Mouse (Mus musculus): ENCODE data around the gene Prrt1. TPM values are rescaled to one million over a fixed set of nuclear protein-coding genes. Genes with fewer than 3 reads are reported as not detected.
A peak's percentile ranks its signal among the peaks of the same experiment; 100 is the strongest.

Gene Prrt1
- total RNA-seq, 1 experiment from 2014 or later = not detected

DNA sequence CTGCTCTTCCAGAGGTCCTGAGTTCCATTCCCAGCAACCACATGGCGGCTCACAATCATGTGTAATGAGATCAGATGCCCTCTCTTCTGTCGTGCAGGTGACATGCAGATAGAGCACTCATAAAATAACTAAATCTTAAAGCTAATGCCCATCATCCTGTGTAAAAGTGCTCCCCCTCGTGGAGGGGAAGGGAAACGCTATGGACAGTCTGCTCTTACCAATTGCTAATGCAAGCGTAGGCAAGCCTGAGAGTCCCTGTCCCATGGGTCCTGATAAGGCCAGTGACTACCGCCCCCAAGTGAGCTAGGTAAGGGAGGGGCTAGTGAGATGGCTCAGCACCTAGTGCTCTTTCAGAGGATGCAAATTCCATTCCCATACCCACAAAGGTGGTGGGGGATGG lies 10.3 kb upstream of the Prrt1 start:
- ATAC-seq (replicated peaks in 1 of 2; ENCODE audit: insufficient read depth in 1 of 2, low FRiP score in 2 of 2, low TSS enrichment in 1 of 2, low read depth in 1 of 2, poor library complexity in 2 of 2, severe bottlenecking in 2 of 2) = peak; percentile 43 to 71; a peak in 3 of 4 replicates

DNA sequence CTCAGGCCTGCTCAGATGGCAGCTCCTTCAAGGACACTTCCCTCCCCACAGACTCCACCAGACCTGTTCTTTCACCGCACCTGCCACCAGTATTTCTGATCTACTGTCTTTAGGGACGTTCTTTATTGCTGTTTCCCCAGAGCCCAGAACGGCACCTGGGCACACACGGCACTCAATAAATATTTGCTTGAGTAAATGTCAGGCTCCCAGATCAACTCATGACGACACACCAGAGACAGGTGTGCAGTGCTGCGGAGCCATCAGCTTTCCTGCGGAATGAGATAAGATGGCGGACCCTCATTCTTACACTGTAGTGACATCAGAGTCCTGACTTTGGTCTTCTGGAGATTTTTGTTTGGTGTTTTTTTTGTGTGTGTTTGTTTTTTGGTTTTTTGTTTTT lies 8.3 kb upstream of the Prrt1 start:
- ATAC-seq (replicated peaks in 1 of 2; ENCODE audit: insufficient read depth in 1 of 2, low FRiP score in 2 of 2, low TSS enrichment in 1 of 2, low read depth in 1 of 2, poor library complexity in 2 of 2, severe bottlenecking in 2 of 2) = no peak

DNA sequence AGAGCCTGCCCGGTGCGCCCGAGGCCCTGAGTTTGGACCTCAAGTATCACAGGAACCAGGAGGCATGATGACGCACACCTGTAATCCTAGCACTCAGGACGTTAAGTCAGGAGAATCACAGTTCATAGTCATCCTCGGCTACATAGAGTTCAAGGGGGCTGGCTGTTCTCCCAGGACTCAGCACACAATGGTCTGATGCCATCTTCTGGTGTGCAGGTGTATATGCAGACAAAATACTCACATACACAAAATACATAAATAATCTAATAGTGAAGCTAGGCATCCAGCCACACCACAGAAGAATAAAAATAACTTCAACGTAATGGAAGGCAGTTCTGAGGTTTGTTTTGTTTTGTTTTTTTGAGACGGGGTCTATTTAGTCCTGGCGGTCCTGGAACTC lies 6.2 kb upstream of the Prrt1 start:
- ATAC-seq (replicated peaks in 1 of 2; ENCODE audit: insufficient read depth in 1 of 2, low FRiP score in 2 of 2, low TSS enrichment in 1 of 2, low read depth in 1 of 2, poor library complexity in 2 of 2, severe bottlenecking in 2 of 2) = no peak

DNA sequence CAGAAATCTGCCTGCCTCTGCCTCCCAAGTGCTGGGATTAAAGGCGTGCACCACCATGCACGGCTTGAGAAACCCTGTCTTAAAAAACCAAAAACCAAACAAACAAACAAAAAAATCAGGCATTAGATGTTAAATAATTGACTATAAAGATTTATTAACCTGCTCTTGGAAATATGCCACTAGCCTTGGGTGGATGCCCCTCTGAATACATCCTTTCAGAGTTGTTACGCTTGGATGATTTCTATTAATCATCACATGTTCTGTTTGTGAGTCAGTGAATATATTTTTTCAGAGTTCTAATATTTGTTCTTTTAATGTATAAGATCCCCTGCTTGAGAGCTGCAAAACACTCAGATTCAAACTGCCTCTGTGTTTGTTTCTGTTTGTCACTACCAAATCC lies 4.4 kb upstream of the Prrt1 start:
- ATAC-seq (replicated peaks in 1 of 2; ENCODE audit: insufficient read depth in 1 of 2, low FRiP score in 2 of 2, low TSS enrichment in 1 of 2, low read depth in 1 of 2, poor library complexity in 2 of 2, severe bottlenecking in 2 of 2) = no peak

DNA sequence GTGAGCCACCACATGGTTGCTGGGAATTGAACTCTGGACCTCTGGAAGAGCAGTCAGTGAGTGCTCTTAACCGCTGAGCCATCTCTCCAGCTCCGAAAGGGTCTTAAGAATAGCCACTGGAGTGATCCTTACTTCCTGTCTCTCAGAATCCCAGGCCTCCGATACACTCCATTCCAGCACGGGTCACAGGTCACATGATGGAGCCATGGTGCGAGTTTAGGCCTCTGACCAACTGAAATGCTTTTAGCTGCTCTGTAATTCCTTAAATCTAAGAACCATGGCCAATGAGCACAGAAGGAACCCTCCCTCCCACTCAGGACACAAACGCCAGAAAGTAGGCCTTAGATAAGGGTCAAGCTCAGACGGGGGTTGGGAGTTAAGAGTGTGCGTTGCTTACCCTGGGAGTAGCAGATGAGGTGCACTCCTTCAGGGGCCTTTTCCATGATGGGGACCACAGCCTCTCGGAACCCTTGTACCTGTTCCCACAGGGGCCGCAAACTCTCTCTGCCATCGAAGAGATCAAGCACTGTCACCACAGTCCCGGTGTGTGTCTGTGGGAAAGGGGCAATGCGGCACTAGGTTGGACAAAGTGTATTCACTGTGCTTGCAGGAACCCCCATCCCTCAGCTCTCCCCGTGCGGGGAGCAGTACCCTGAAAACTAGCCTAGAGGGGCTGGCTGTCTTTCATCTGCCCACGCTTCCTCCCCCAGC lies 3.1 kb upstream of the Prrt1 start:
- no peak for ATAC-seq (replicated peaks in 1 of 2; ENCODE audit: insufficient read depth in 1 of 2, low FRiP score in 2 of 2, low TSS enrichment in 1 of 2, low read depth in 1 of 2, poor library complexity in 2 of 2, severe bottlenecking in 2 of 2)

DNA sequence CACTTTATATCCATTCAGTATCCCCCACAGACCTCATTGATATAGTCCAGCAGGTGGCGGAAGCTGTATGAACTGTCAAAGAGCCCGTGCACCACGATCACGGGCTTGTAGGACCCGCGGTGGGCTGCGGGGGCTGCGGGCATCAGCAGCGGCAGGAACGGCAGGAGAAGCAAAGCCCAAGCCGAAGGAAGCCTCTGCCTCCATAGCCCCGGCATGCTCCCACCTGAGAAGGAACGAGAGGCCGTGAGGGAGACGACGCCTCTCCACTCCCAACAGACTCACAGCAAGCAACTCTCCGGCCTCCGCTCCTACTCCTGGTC lies 2.6 kb upstream of the Prrt1 start:
- ATAC-seq (replicated peaks in 1 of 2; ENCODE audit: insufficient read depth in 1 of 2, low FRiP score in 2 of 2, low TSS enrichment in 1 of 2, low read depth in 1 of 2, poor library complexity in 2 of 2, severe bottlenecking in 2 of 2) = peak; percentile 18 to 22; a peak in 3 of 4 replicates

DNA sequence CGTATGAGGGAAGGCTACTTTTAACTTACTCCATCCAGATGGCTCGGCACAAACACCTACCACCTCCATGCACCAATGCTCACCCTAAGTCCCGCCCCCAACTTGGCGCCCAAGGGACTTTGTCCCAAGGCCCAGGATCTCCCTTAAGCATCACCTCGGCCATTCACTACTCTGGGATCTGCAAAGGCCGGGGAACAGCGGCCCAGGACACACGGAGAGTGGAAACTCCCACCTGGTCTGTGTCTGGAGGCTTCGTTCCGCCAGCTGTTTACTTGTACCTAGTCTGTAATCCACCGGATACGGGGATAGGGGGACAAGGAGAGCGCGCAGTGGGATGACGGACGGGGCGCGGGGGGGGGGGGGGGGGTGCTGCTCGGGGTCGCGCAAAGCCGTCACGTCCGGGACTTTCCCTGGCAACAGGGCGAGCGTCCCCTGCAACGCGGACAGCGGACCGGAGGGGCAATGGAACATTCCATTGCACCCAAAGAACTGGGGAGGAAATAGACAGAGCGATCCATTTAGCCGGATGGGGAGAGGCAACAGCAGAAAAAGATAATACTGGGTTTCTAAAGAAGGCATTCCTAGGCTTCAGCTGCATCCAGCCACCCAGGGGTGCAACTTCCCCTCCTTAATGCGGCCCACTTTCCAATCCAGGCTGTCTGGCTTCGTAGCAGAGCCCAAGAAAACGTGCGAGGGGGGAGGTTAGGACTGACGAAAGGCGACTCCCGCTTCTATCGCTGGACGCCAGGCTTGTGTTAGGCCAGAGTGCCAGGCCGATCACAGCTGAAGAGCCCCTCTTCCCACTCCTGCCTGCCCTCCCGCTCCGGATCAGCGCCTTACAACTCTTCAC lies 2.0 kb upstream of the Prrt1 start:
- ATAC-seq (replicated peaks in 1 of 2; ENCODE audit: insufficient read depth in 1 of 2, low FRiP score in 2 of 2, low TSS enrichment in 1 of 2, low read depth in 1 of 2, poor library complexity in 2 of 2, severe bottlenecking in 2 of 2) = peak; percentile 42 to 57

DNA sequence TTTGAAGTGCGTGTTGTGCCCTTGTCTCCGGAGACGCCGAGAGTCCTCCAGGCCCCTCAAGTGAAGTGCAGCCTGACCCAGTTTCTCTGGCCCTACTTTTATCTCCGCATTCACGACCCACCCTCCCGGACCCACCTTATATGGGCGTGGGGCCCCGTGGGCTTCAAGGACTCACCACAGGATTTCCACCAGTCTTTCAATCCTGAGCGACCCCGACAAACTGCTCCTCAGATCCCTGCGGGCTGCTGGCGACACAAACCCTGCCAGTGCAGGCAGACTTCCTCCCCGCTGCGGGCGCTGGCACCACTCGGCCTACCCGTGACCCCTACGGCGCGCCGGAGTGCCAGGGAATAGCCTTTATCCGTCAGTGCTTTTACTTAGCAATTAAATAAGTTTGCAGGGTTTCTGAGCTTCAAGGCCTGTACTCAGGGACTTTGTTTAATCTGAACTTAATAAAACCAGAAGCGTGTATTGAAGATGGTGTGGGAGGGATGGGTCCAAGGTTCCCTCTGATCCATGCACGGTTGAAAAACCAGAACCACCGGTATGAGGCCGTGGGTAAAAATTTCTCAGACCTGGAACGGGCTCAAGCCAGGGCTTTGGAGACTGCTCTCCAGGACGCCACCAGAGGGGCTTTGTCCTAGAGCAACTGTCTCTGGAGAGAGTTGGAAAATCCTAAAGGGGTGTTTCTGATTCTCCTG lies 1.2 kb upstream of the Prrt1 start, which contains the start of gene Ppt2:
Ppt2 (minus strand) TSS at position 568 of the 701 bp plus-strand sequence.
- 0 out of 4 replicates have a peak, but pooled peaks of 1 of the 2 experiments have one; percentile 2 for ATAC-seq (replicated peaks in 1 of 2; ENCODE audit: insufficient read depth in 1 of 2, low FRiP score in 2 of 2, low TSS enrichment in 1 of 2, low read depth in 1 of 2, poor library complexity in 2 of 2, severe bottlenecking in 2 of 2)

DNA sequence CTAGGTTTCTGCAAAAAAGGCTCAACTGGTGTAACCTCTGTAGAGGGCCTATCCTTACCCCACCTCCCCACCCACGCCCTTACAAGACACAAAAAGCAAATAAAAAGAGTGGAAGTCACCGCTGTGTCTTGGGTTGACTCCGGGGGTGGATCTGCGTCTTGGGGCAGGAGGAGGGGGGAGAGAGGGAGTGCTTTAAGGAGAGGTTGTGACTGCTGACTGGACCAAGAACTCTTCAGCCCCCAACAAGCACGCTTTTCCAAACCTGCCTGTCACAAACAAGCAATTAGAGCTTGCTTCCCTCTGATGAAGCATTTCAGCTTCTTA lies 727 bp upstream of the Prrt1 start:
- ATAC-seq (replicated peaks in 1 of 2; ENCODE audit: insufficient read depth in 1 of 2, low FRiP score in 2 of 2, low TSS enrichment in 1 of 2, low read depth in 1 of 2, poor library complexity in 2 of 2, severe bottlenecking in 2 of 2) = no peak

DNA sequence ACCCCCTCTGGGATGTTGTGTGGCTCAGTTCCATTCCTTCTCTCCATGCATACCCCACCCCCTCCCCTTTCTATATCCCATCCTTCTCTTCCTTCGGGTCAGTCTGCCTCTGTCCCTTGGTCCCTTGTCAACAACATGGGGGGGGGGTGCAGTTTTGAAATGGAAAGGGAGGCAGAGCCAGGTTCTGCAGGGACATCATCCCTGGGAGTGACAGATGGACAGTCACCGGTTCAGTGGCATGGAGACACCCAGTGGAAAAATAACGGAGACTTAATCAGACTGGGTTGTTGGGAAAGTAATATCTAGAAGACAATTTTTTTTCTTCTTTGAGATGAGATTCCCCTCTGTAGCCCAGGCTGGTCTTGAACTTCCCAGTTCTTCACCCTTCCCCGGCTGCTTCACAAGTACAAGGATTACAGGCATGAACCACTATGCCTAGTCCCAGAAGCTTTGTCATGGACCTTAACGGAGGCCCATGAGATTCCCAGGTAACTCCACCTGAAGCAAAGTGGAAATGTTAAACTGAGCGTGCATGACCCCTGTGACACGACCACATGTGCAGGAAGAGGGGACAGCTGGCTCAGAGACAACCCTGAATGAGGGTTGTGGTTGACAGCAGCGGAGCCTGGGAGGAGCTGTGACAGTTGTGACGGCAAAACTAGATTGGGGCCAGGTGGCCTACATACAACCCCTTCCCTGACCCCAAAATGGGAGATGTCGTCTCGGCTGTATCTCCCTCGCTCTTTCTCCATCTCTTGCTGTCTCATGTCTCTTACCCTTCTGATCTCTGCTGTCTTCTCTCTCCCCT lies 667 bp downstream of the Prrt1 start:
- no peak for ATAC-seq (replicated peaks in 1 of 2; ENCODE audit: insufficient read depth in 1 of 2, low FRiP score in 2 of 2, low TSS enrichment in 1 of 2, low read depth in 1 of 2, poor library complexity in 2 of 2, severe bottlenecking in 2 of 2)

DNA sequence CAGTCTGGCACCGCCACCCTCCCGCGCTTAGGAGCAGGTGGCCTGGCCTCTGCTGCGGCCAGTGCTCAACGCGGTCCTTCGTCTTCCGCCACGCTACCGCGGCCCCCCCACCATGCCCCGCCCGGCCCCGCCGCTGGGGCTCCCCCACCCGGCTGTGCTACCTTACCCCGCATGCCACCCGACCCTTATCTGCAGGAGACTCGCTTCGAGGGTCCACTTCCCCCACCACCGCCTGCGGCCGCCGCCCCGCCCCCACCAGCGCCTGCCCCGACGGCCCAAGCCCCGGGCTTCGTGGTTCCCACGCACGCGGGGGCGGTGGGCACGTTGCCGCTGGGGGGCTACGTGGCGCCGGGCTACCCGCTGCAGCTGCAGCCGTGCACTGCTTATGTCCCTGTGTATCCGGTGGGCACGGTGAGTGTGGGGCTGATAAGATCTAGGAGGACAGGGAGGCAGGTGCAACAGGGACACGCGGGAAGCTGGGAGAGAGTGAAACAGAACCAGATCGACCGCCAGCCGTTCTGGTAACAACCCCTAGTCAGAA lies 1.5 kb downstream of the Prrt1 start:
- ATAC-seq (replicated peaks in 1 of 2; ENCODE audit: insufficient read depth in 1 of 2, low FRiP score in 2 of 2, low TSS enrichment in 1 of 2, low read depth in 1 of 2, poor library complexity in 2 of 2, severe bottlenecking in 2 of 2) = no peak

DNA sequence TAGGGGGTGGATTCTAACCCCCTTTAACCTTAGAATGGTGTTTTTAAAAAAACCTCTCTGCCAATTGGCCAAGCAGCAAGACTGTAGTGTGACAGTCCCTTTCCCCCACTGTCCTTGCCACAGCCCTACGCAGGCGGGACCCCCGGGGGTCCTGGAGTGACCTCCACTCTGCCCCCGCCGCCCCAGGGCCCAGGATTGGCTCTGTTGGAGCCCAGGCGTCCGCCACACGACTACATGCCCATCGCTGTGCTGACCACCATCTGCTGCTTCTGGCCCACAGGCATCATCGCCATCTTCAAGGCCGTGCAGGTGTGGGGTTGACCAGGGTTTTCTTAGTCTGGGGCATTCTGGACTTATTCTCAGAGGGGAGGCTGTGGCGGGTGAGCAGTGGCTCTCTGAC lies 2.3 kb downstream of the Prrt1 start:
- no peak for ATAC-seq (replicated peaks in 1 of 2; ENCODE audit: insufficient read depth in 1 of 2, low FRiP score in 2 of 2, low TSS enrichment in 1 of 2, low read depth in 1 of 2, poor library complexity in 2 of 2, severe bottlenecking in 2 of 2)

DNA sequence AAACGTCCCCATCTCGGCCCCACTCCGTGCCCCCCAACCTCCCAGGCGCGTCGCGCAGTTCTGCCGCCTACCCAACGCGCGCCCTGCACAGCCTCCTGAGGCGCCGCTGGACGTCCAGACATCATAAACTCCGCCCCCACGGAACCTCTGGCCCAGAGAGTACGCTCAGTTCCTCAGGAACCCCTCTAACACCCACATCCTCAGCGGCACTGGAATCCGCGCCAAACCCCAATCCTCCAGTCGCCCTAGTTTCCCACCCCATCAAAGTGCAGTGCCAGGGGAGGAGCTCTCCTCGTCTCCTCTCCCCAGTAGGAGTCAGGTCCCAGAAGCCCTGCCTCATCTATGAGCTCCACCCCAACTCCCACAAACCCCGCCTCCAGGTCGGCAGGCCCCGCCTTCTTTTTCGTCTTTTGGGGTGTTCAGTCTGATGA lies 2.9 kb downstream of the Prrt1 start:
- peak; percentile 87 for ATAC-seq (replicated peaks in 1 of 2; ENCODE audit: insufficient read depth in 1 of 2, low FRiP score in 2 of 2, low TSS enrichment in 1 of 2, low read depth in 1 of 2, poor library complexity in 2 of 2, severe bottlenecking in 2 of 2)

DNA sequence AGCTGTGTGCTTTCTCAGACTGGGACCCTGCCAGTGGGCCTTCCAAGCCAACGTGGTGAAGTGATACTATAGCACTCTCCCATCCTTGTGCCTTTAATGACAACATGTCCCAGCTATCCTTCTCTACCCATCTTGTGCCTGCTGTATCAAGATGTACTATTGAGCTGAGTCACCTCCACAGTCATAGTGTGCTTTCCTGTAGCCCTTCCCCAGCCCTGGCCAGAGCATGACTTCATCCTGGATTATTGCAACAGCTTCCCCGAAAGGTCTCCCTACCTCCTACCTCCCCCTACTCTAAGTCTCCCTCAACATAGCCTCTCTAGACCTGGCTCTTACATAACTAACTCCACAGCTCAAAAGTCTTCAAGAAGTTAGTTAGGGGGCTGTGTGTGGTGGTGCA lies 6.3 kb downstream of the Prrt1 start:
- ATAC-seq (replicated peaks in 1 of 2; ENCODE audit: insufficient read depth in 1 of 2, low FRiP score in 2 of 2, low TSS enrichment in 1 of 2, low read depth in 1 of 2, poor library complexity in 2 of 2, severe bottlenecking in 2 of 2) = no peak

DNA sequence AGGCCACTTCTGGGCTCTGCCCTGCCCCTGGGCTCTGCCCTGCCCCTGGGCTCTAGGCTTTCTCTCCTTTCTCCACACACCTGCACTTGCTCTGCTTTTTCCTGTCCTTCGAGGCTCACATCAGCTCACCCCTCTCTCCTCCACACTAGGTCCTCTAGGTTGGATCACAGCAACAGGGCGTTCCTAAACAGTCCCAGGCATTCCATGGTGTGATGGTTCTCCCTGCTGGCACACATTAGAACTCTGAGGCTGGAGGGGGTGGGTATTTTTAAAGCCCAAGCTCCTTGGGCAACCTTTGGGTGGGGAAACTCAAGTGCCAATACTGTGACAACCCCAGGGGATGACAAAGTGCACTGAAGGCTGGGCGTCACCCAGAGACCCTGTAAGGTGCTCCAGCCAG lies 8.1 kb downstream of the Prrt1 start:
- ATAC-seq (replicated peaks in 1 of 2; ENCODE audit: insufficient read depth in 1 of 2, low FRiP score in 2 of 2, low TSS enrichment in 1 of 2, low read depth in 1 of 2, poor library complexity in 2 of 2, severe bottlenecking in 2 of 2) = no peak

DNA sequence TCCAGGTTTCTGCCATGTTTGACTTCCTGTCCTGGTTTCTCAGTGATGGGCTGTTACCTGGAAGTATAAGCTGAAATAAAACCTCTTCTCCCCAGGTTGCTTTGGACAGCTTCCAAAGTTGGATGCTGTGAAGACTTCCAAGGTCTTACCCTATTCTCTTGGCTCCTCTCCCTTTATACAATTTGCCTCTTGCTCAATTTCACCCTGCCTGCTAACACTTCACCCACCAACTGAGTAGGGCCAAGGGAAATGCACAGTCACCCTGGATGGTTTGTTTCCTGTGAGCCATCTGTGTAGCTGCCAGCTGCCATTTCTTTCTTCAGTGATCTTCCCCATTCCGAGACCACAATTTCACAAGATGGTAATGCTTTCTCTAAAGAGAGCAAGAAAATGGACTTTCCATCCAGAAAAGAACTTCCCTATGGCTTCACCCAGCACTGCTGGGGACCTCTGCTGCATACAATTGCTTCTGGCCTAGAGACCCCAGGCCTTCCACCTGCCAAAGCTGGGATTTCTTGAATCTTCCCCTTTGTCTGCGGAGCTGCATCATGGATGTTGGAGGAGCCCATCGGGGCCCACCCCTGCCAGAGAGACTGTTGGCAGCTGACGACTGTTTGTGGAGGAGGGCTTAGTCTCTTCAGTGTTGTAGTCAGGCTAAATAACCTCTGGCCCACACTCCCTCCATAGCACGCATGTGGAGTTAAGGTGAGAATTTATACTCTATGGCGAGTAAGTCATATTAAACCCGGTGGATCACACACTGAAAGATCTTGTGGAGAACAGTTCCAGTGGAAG lies 10.3 kb downstream of the Prrt1 start:
- ATAC-seq (replicated peaks in 1 of 2; ENCODE audit: insufficient read depth in 1 of 2, low FRiP score in 2 of 2, low TSS enrichment in 1 of 2, low read depth in 1 of 2, poor library complexity in 2 of 2, severe bottlenecking in 2 of 2) = peak; percentile 82 to 90
